In the genomic region with DNA sequence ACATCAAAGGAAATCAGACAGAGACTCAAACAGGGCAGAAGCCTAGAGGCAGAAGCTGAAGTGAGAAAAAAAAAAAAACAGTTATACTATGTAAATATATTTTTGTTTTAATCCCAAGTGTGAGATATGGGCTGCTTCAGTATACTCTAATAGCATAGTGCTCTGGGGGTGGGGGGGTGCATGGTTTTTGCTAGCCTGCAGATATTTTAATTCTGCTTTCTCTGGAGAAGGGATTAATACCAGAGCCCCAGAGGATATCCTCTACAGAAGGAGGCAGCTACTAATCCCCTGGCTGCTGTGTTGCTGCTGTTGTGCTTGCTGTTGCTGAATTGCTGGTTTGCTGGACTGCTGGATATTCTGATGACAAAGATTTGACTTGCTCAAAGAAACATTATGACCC, we compare ENCODE assay signal across 16 mouse cellular contexts.
"Had no signal": no experiment of that assay in that cellular context is flagged by ENCODE, and none has a peak within 500 bp of the region (broad histone marks: within the 10 kb centered on the region; RNA-seq: fewer than 3 reads in every experiment).

No protein-coding gene starts in this region.

- H3K4me3 ChIP-seq: liver, embryonic 12.5 days; myocyte; neural tube, embryonic 13.5 days; neural tube, embryonic 15.5 days had no signal

- H3K9me3 ChIP-seq: liver, embryonic 12.5 days; neural tube, embryonic 13.5 days; neural tube, embryonic 15.5 days had no signal

- H3K4me1 ChIP-seq: liver, embryonic 12.5 days; neural tube, embryonic 13.5 days; neural tube, embryonic 15.5 days had no signal

- H3K4me2 ChIP-seq: liver, embryonic 12.5 days; lung, embryonic 14.5 days; neural tube, embryonic 13.5 days; neural tube, embryonic 15.5 days had no signal

- H3K27ac ChIP-seq: liver, embryonic 12.5 days; liver, embryonic 14.5 days; neural tube, embryonic 13.5 days; neural tube, embryonic 15.5 days had no signal

- H3K36me3 ChIP-seq: liver, embryonic 12.5 days; neural tube, embryonic 13.5 days; neural tube, embryonic 15.5 days had no signal

- H3K9ac ChIP-seq: liver, embryonic 12.5 days; liver, embryonic 14.5 days; lung, embryonic 14.5 days; neural tube, embryonic 13.5 days; neural tube, embryonic 15.5 days had no signal

- ATAC-seq: liver, embryonic 12.5 days had no signal

- H3K27me3 ChIP-seq: liver, embryonic 12.5 days; neural tube, embryonic 13.5 days; neural tube, embryonic 15.5 days had no signal

- DNase-seq: lung, adult 18-20 months; lung, embryonic 14.5 days; lung, postnatal 10 days; lung, postnatal 4 days; right cerebral cortex, adult 18-20 months; right cerebral cortex, postnatal 25 days; right cerebral cortex, postnatal 4 days; spleen, adult 18-20 months; thymus, adult 18-20 months; thymus, postnatal 14 days; thymus, postnatal 36 days had no signal
